Mouse (Mus musculus) lung, postnatal 0 days (tissue): ENCODE measurements around the gene Lpp.
A peak's percentile ranks its signal among the peaks of the same experiment; 100 is the strongest.

ENCODE experiments used
- CTCF ChIP-seq: IDR thresholded peaks from 2 replicates; pipeline ENCODE4 v1.5.1; 2016; ENCODE audit warnings: antibody characterized with exemption, mild to moderate bottlenecking
- EP300 ChIP-seq: IDR thresholded peaks from 2 replicates; pipeline ENCODE4 v1.6.1; 2016; ENCODE audit warnings: antibody characterized with exemption, mild to moderate bottlenecking, control low read depth

- TF ChIP-seq EP300 (peak; percentile 96), CTCF (no peak)
Measured at GRCm38 (mm10) chr16:24418022-24418421, 24.7 kb downstream of the Lpp start.
